Mouse (Mus musculus): ENCODE measurements around the gene Fkbp9. TPM values are rescaled to one million over a fixed set of nuclear protein-coding genes. Genes with fewer than 3 reads are reported as not detected.

The Fkbp9 gene
- total and polyA plus RNA-seq, 2 experiments from 2014 or later = 90.2 to 123 TPM

- H3K27ac ChIP-seq (ENCODE audit: low read depth) = no peak overlapping the region
- peaks cover 20% of the 10 kb centered on the region for H3K4me1 ChIP-seq (ENCODE audit: control insufficient read depth, insufficient read depth)
- H3K9me3 ChIP-seq (replicated peaks; ENCODE audit: control insufficient read depth, low read length) = no peaks in the 10 kb centered on the region
- no peak overlapping the region for H3K9ac ChIP-seq (replicated peaks; ENCODE audit: low read depth, low read length)
- H3K36me3 ChIP-seq (replicated peaks; ENCODE audit: control insufficient read depth, insufficient read depth, low read length) = no peaks in the 10 kb centered on the region
- no peak for ATAC-seq (ENCODE audit: insufficient read depth, low read depth)
- H3K27me3 ChIP-seq (ENCODE audit: control insufficient read depth, insufficient read depth, low read length) = no peaks in the 10 kb centered on the region
- no peak for DNase-seq (ENCODE audit: low spot score)
- WGBS = 89% methylated on average over 5 of the region's 5 CpGs
- H3K4me2 ChIP-seq (ENCODE audit: low read depth, low read length) = no peak overlapping the region
- no peak overlapping the region for H3K4me3 ChIP-seq (ENCODE audit: low read depth, low read length)
- no peak for TF ChIP-seq CTCF (IDR thresholded peaks at IDR 0.05; ENCODE audit: low read depth)
- no peak for TF ChIP-seq EP300 (IDR thresholded peaks at IDR 0.05; ENCODE audit: low read depth)
Measured at GRCm38 (mm10) chr6:56905486-56905885, 73.6 kb downstream of the Fkbp9 start.

DNA sequence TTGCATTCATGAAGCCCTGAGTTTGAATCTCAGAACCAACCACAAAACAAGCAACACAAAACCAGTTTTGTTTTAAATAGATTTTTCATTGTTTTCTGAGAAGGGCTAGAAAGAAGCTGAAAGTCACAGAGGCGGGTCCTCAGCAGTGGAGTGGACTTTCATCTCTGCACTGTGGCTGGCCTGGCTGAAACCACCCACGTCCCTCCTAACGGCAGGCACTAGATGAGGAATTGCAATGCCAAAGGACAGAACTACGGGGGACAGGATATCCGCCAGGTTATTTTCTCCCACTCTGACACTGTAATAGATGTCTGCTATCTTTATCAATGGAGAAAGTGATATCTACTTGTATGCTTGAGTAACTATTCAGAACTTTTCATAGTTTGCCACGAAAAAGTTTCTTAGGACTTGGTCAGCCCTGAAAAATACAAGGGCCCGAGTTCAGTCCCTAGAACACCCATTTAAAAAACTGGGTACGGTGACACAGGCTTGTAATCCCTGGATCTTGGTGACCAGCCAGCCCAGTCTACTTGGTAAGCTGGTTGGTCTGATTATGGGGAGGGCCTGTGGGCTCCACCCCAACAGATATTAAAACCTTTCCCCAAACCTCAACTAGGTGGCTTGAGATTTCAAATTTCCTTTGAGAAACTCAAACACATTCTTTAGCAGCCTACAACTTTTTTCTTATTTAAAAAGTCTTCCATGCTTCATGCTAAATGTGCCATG, 74.4 kb downstream of the Fkbp9 start:
- 62% methylated on average over 8 of the region's 8 CpGs for WGBS
- ATAC-seq (ENCODE audit: insufficient read depth, low read depth) (no peak), DNase-seq (ENCODE audit: low spot score) (no peak)
- Histone ChIP-seq H3K4me3 (ENCODE audit: low read depth, low read length) (no peak overlapping the region), H3K27me3 (ENCODE audit: control insufficient read depth, insufficient read depth, low read length) (no peaks in the 10 kb centered on the region), H3K9ac (replicated peaks; ENCODE audit: low read depth, low read length) (no peak overlapping the region), H3K4me2 (ENCODE audit: low read depth, low read length) (no peak overlapping the region), H3K4me1 (ENCODE audit: control insufficient read depth, insufficient read depth) (peaks cover 20% of the 10 kb centered on the region), H3K9me3 (replicated peaks; ENCODE audit: control insufficient read depth, low read length) (no peaks in the 10 kb centered on the region), H3K27ac (ENCODE audit: low read depth) (no peak overlapping the region), H3K36me3 (replicated peaks; ENCODE audit: control insufficient read depth, insufficient read depth, low read length) (no peaks in the 10 kb centered on the region)
- TF ChIP-seq EP300 (IDR thresholded peaks at IDR 0.05; ENCODE audit: low read depth) (no peak), CTCF (IDR thresholded peaks at IDR 0.05; ENCODE audit: low read depth) (no peak)

DNA sequence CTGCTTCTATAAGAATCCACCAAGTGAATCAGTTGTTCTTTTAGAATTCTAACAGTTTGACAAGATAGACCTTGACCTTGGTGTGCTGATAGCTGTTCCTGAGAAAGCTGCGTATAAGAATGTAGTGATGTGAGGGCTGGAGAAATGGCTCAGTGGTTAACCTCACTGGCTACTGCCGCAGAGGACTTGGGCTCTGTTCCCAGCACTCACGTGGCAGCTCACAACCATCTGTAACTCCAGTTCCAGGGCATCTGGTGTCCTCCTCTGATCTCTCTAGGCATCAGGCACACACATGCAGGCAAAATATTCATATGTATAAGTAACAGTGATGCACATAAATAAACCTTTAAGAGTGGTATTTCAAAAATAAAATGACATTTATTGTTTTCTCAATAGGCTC, 76.1 kb downstream of the Fkbp9 start:
- no peak for TF ChIP-seq EP300 (IDR thresholded peaks at IDR 0.05; ENCODE audit: low read depth)
- no peak for TF ChIP-seq CTCF (IDR thresholded peaks at IDR 0.05; ENCODE audit: low read depth)
- Histone ChIP-seq H3K9me3 (replicated peaks; ENCODE audit: control insufficient read depth, low read length) (no peaks in the 10 kb centered on the region), H3K4me2 (ENCODE audit: low read depth, low read length) (no peak overlapping the region), H3K27me3 (ENCODE audit: control insufficient read depth, insufficient read depth, low read length) (no peaks in the 10 kb centered on the region), H3K4me3 (ENCODE audit: low read depth, low read length) (no peak overlapping the region), H3K9ac (replicated peaks; ENCODE audit: low read depth, low read length) (no peak overlapping the region), H3K27ac (ENCODE audit: low read depth) (no peak overlapping the region), H3K36me3 (replicated peaks; ENCODE audit: control insufficient read depth, insufficient read depth, low read length) (no peaks in the 10 kb centered on the region), H3K4me1 (ENCODE audit: control insufficient read depth, insufficient read depth) (peaks cover 20% of the 10 kb centered on the region)
- WGBS = 89% methylated on average over 3 of the region's 3 CpGs
- DNase-seq (ENCODE audit: low spot score) (no peak), ATAC-seq (ENCODE audit: insufficient read depth, low read depth) (no peak)

GRCm38 (mm10) chr6:56908397-56908796, 76.5 kb downstream of the Fkbp9 start:
- Histone ChIP-seq H3K9me3 (replicated peaks; ENCODE audit: control insufficient read depth, low read length) (no peaks in the 10 kb centered on the region), H3K27ac (ENCODE audit: low read depth) (no peak overlapping the region), H3K4me3 (ENCODE audit: low read depth, low read length) (no peak overlapping the region), H3K36me3 (replicated peaks; ENCODE audit: control insufficient read depth, insufficient read depth, low read length) (no peaks in the 10 kb centered on the region), H3K9ac (replicated peaks; ENCODE audit: low read depth, low read length) (no peak overlapping the region), H3K27me3 (ENCODE audit: control insufficient read depth, insufficient read depth, low read length) (no peaks in the 10 kb centered on the region), H3K4me1 (ENCODE audit: control insufficient read depth, insufficient read depth) (peaks cover 20% of the 10 kb centered on the region), H3K4me2 (ENCODE audit: low read depth, low read length) (no peak overlapping the region)
- ATAC-seq (ENCODE audit: insufficient read depth, low read depth) = no peak
- WGBS = 87% methylated on average over 2 of the region's 2 CpGs
- TF ChIP-seq CTCF (IDR thresholded peaks at IDR 0.05; ENCODE audit: low read depth) (no peak), EP300 (IDR thresholded peaks at IDR 0.05; ENCODE audit: low read depth) (no peak)
- DNase-seq (ENCODE audit: low spot score) = no peak

- no peak overlapping the region for H3K9ac ChIP-seq (replicated peaks; ENCODE audit: low read depth, low read length)
- H3K36me3 ChIP-seq (replicated peaks; ENCODE audit: control insufficient read depth, insufficient read depth, low read length) = no peaks in the 10 kb centered on the region
- no peaks in the 10 kb centered on the region for H3K27me3 ChIP-seq (ENCODE audit: control insufficient read depth, insufficient read depth, low read length)
- H3K27ac ChIP-seq (ENCODE audit: low read depth) = no peak overlapping the region
- ATAC-seq (ENCODE audit: insufficient read depth, low read depth) = peak; percentile 86
- no peaks in the 10 kb centered on the region for H3K9me3 ChIP-seq (replicated peaks; ENCODE audit: control insufficient read depth, low read length)
- 6% methylated on average over 4 of the region's 4 CpGs for WGBS
- peak; percentile 88 for TF ChIP-seq CTCF (IDR thresholded peaks at IDR 0.05; ENCODE audit: low read depth)
- TF ChIP-seq EP300 (IDR thresholded peaks at IDR 0.05; ENCODE audit: low read depth) = no peak
- peaks cover 16% of the 10 kb centered on the region for H3K4me1 ChIP-seq (ENCODE audit: control insufficient read depth, insufficient read depth)
- peak; percentile 57 for DNase-seq (ENCODE audit: low spot score)
- H3K4me3 ChIP-seq (ENCODE audit: low read depth, low read length) = no peak overlapping the region
- H3K4me2 ChIP-seq (ENCODE audit: low read depth, low read length) = no peak overlapping the region
Measured at GRCm38 (mm10) chr6:56908912-56909311, 77.1 kb downstream of the Fkbp9 start.

- Histone ChIP-seq H3K4me2 (ENCODE audit: low read depth, low read length) (no peak overlapping the region), H3K9ac (replicated peaks; ENCODE audit: low read depth, low read length) (no peak overlapping the region)
- TF ChIP-seq CTCF (IDR thresholded peaks at IDR 0.05; ENCODE audit: low read depth) (no peak), EP300 (IDR thresholded peaks at IDR 0.05; ENCODE audit: low read depth) (no peak)
Measured at GRCm38 (mm10) chr6:56910910-56911309, 79.1 kb downstream of the Fkbp9 start.

More at GRCm38 (mm10) chr6:56910910-56911309, 79.1 kb downstream of the Fkbp9 start:
- ATAC-seq (ENCODE audit: insufficient read depth, low read depth) = no peak
- Histone ChIP-seq H3K36me3 (replicated peaks; ENCODE audit: control insufficient read depth, insufficient read depth, low read length) (no peaks in the 10 kb centered on the region), H3K4me1 (ENCODE audit: control insufficient read depth, insufficient read depth) (peaks cover 11% of the 10 kb centered on the region; the same call in 1 of the 2 replicates), H3K27ac (ENCODE audit: low read depth) (no peak overlapping the region), H3K4me3 (ENCODE audit: low read depth, low read length) (no peak overlapping the region), H3K27me3 (ENCODE audit: control insufficient read depth, insufficient read depth, low read length) (no peaks in the 10 kb centered on the region), H3K9me3 (replicated peaks; ENCODE audit: control insufficient read depth, low read length) (no peaks in the 10 kb centered on the region)
- 69% methylated on average over 2 of the region's 2 CpGs for whole genome bisulfite sequencing
- no peak for DNase-seq (ENCODE audit: low spot score)
